Mouse (Mus musculus) right cerebral cortex, adult 2 months (tissue): Measurements from ENCODE around the gene Fignl2.

ENCODE experiments used
- DNase-seq, 2 experiments: peaks; one replicate each; pipeline ENCODE4 v3.0.0; 2021 to 2022; ENCODE audit warnings: low spot score in 2 of 2

Gene Fignl2

DNA sequence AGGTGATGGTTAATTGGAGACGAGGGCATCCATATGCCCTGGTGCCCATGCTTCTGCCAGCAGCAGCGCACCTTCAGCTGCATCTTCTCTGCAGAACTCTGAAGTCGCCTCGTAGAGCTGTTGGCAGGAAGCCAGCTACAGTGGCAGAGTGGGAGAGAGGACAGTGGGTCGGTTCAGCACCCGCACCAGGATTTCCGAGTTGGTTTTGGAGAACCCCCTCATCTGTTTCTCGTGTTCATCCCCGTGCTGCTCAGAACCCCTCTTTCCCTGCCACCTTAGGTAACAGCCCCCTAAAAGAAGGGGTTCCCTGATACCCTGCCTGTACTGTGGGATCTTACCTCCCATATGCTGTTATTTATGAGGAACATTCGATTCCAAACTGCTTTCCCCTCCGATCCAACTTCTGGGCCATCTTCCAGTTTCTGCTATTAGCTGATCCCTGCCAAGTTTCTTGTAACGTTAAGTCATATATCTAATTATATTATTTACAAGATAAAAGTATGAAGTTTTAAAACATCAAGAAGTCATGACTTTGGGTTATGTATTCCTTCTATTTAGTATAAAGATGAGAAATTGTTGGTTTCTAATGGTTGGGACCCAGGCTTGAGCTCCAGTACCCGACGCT is 69.9 kb downstream of the Fignl2 start:
- peak; percentile 55 to 56 for DNase-seq

DNA sequence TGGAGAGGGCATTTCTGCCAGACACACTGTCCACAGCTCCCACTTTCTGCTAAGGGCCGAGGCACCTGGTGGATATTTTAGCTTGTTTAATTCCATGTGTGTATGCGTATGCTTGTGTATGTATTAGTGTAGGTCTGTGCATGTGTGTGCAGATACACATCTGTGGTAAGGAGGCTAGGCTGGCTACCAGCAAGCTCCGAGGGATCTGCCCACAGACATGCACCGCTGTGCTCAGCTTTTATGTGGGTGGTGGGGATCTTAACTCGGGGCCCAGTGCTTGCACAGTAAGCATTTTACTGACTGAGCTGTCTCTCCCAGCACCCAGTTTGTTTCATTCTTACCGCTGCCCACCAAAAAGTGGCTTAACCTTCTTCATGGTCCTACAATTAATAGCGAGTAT is 71.1 kb downstream of the Fignl2 start:
- DNase-seq = peak; percentile 56 to 65

DNA sequence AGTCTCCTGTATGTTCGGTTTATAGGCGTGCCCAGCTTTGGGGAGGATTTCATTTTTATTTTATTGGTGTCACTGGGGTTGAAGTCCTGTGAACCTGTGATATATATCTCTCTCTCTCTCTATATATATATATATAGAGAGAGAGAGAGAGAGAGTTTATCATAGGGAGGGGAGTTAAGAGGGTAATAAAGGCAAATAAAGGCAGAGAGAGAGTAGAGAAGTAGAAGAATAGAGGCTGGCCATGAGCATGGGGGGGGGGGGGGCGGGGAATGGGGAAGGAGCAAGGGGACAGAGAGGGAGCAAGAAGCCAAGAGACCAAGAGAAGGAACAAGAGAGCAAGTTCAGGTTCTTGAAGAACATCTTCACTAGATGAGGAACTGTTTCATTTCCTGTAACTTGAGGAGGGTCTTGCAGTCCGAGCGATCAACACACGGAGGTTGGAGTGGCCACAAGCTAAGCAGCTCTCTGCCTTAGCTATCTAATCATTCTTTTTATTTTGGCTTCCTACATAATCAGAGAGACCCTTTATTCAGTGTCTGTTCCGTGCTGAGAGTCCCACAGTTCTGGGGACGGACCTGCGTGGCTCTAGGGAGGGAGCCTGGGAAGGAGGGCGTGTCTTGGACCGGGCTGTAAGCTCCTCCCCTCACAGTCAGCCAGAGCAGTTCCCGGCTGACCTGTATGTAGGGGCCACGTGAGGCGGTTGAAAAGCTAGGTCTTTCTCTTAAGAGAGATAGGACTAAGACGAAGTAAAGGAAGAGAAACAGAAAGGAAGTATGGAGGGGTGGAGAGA is 71.9 kb downstream of the Fignl2 start:
- DNase-seq = no peak

DNA sequence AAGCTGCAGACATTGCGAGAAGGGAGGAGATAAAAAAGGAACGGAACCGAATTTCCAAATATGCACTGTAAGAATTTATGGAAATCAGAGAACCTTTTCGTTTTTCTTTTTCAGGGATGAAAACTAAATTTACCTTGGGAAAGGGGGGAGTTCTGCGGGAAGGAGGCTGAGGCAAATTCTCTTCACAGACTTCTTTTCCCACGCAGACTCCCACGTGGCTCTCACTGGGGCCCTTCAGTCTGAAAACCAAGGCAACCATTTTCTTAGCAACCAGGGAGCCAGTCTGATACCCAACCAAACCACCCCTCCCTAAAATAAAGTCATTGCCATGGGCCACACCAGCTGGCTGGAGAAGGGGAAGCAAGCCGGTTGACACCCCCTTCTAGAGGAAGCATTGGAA is 72.7 kb downstream of the Fignl2 start:
- peak; percentile 83 to 85 for DNase-seq

DNA sequence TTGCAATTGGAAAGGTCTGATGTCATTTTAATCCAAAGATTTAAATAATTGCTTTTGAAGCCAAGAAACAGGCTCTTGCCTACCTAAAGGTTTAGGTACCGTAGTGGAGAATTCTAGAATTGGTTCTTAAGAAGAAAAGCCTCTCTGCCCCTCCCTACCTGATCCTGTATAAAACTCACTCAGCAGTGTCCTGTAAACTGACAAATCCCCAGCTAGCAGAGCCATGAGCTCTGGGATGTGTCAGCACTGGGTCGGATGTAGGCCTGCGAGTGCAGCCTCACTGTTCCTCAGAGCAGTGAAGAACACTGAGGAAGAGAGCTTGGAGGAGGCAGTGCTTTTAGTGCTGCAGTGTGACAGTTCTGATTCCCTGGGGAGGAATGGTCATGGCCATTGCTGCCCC is 73.8 kb downstream of the Fignl2 start:
- DNase-seq = no peak

DNA sequence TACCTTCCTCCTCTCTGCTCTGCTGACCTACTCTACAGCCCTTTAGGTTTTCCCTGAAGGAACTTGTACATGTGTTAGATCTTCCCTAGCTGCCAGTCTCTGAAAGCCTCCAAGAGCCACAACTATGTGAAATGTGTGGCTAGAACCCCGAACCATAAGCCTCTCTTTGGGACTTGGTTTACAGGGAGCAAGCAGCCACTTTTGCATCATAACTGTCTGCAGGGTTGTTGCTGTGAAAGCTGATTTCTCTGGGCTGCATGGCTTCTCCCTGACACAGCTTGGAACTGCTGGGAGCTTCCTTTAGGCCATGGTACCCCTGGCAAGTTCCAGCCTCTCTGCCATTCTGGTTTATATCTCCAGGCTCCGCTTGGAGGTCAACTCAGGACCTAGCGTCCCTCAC is 75.9 kb downstream of the Fignl2 start:
- no peak for DNase-seq

DNA sequence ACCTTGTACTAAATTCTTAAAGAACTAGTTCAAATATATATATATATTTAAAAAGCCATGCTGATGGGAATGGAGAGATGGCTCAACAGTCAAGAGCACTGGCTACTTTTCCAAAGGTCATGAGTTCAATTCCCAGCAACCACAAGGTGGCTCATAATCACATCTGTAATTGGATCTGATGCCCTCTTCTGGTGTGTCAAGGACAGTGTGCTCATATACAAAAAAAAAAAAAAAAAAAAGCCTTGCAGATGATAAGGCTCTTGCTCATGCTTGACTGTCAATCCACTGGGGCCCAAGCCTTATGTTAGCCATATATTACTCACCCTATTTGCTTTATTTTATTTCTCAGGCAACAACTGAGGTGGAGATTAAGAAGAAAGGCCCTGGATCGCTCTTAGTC is 76.7 kb downstream of the Fignl2 start:
- DNase-seq = no peak
